Mouse (Mus musculus): ENCODE measurements at regions not wholly inside any gene's neighbourhood (a gene's known extent, or its start where the extent isn't known, plus 50 kb on each side); places are given as distances from the start of the nearest gene placed in this dataset.
A peak's percentile ranks its signal among the peaks of the same experiment; 100 is the strongest.

- no peak for DNase-seq (ENCODE audit: low spot score)
These were observed 52.2 kb upstream of the Tmem108 start for GRCm38 (mm10) chr9:103813791-103814190.

GRCm38 (mm10) chr9:103818998-103819397 is 57.4 kb upstream of the Tmem108 start:
- DNase-seq (ENCODE audit: low spot score), result peak; percentile 8

DNA sequence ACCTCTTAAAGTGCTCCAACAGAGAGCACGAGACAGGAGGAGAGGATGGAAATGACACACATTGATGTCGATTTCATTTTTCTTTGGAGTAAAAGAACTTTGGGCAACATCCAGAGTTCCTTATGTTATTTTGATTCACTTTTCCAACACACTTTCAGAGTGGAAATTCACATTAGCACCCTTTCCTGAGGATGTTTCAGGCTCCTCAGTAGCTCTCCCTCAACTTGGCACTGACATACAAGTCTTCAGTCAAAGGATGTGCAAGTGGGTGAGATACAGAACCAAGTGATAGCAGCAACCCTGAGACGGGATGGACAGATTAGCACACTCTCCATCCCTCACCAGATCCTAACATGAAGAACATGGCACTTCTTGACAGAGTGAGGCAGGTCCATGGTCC is 60.0 kb upstream of the Tmem108 start:
- DNase-seq (ENCODE audit: low spot score), result no peak

- no peak for DNase-seq (ENCODE audit: low spot score)
These were observed 61.9 kb upstream of the Tmem108 start for GRCm38 (mm10) chr9:103823491-103823890.

- DNase-seq (ENCODE audit: low spot score), result no peak
These were observed 79.6 kb upstream of the Tmem108 start for GRCm38 (mm10) chr9:103841199-103841598.

- no peak for DNase-seq (ENCODE audit: low spot score)
These were observed 82.2 kb upstream of the Tmem108 start for GRCm38 (mm10) chr9:103843836-103844235.

GRCm38 (mm10) chr9:103845916-103846457 is 84.3 kb upstream of the Tmem108 start:
- no peak for DNase-seq (ENCODE audit: low spot score)

DNA sequence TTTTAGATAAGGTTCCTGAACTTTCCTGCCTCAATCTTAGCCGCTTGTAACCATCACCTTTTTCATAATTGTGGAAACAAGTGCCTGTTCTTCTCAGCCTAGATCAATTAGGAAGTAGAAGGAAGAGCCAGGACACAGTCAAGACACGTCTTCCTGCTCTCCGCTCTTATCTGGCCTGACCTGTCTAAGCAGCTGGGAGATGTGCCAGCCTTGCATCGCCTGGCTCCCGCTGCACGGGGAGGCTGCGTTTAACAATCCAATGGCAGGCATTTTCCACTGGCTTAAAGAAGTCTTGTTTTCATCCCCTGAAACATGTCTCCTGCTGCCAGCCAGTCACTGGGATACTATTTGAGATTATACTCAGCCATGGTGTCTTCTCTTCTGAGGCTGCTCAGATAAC is 86.3 kb upstream of the Tmem108 start:
- peak; percentile 57 for DNase-seq (ENCODE audit: low spot score)

DNA sequence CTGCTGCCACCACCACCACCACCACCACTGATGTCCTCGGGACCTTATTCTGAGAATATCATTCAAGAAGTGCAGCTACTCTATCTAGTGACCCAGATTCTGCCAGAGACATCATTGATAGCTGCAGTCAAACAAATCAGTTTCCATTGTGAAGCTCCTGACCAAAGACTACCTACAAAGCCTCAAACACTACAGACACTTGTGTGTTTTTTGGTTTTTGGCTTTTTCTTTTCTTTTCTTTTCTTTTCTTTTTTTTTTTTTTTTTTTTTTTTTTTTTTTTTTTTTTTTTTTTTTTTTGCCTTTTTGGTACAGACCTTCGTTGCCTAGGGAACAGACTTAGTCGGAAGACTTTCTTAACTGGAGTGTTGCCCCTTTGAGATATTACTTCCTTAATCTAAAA is 87.4 kb upstream of the Tmem108 start:
- DNase-seq (ENCODE audit: low spot score), result no peak

DNA sequence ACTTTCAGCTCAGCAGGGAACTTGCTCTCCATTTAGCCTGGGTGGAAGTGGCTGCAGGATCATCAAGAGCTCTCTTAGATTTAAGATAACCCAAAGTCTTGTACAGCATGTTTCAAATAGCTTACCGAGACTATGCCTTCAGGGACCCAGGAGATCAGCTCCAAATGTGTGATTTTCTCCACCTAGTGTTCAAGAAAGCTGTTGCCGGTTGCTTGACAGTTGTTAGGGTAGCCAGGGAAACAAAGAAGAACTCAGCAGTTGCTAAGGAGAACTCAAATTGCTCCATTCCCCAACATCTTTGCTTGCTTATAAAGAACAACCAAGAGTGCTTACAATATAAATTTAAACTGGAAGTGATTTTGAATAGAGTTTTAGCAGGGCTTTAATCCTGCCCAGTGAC is 91.1 kb upstream of the Tmem108 start:
- DNase-seq (ENCODE audit: low spot score), result no peak

GRCm38 (mm10) chr9:103860658-103861377 is 99.2 kb upstream of the Tmem108 start:
- DNase-seq (ENCODE audit: low spot score), result no peak

DNA sequence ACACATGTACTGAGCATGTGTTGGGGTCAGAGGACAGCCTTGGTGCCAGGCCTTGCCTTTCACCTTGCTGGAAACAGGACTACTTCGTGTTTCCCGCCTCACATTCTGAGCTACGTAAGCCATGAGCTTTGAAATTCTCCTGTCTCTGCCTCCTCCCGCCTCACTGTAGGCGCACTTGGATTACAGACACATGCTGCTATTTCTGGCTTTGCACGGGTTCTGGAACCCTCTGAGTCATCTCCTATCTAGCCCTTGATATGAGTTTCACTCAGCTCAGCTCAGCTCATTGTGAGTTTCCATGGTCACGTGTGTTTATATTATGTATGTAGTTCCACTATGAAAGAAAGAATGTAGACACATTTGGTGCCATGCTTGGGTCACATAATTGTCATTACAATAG is 100.9 kb upstream of the Tmem108 start:
- DNase-seq (ENCODE audit: low spot score), result no peak

DNA sequence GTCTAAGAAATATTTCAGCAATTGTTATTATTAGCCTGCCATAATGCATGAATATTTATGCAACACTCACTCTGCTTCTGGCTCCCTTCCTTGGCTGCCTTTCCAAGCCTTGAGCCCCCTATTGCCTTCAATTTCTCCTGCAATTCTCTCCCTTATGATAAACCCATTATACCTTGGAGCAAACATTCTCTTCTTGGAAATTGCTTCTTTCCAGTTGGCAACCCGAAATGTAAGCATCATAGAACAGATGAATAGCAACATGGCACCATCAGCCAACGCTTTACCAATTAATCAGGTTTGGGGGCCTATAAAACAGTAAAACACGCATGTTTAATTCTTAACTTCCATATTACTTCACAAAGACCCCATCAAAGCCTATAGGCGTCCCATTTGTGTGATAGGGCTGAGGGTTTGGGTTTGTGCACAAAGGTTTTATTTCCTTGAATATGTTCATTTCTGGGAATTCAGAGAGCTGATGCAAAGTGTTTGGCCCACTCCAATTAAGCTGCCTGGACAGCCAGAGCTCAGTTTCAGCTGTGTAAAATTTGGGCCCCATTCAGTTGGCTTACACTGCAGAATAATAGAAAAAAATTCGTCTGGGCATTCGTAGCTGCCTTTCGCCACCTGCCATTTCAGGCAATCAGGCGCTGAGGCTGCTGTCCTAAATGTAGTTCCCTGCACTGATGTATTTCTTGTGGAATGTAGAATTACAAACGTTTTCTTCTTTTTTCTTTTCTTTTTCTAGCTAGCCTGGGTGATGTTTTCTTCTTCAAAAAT is 106.0 kb upstream of the Tmem108 start:
- no peak for DNase-seq (ENCODE audit: low spot score)

- no peak for DNase-seq (ENCODE audit: low spot score)
These were observed 107.6 kb upstream of the Tmem108 start for GRCm38 (mm10) chr9:103869276-103869675.

- DNase-seq (ENCODE audit: low spot score), result no peak
These were observed 110.5 kb upstream of the Tmem108 start for GRCm38 (mm10) chr9:103872119-103872518.

GRCm38 (mm10) chr9:103873876-103874275 is 112.2 kb upstream of the Tmem108 start:
- DNase-seq (ENCODE audit: low spot score), result no peak

GRCm38 (mm10) chr9:103877851-103878250 is 116.2 kb upstream of the Tmem108 start:
- no peak for DNase-seq (ENCODE audit: low spot score)

DNA sequence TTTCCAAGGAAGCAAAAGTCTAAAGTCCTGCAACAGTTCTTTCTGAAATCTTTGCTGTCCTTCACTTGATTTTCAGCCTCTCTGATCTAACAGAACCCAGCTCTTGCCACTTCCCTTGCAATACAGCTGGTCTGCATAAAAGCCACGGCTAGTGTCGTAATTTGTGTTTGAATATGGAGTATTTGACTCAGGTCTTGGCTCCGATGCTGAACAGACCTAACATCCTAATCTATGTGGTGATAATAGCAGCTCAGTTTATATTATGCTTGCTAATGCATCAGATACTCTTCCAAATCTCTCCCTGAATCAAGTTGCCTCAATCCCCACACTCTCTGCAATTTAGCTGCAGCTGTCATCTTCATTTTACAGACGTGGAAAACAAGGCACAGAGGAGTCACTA is 109.5 kb upstream of the Nphp3 start:
- peak; percentile 22 for DNase-seq (ENCODE audit: low spot score)

GRCm38 (mm10) chr9:103894376-103894775 is 108.0 kb upstream of the Nphp3 start:
- DNase-seq (ENCODE audit: low spot score), result no peak

DNA sequence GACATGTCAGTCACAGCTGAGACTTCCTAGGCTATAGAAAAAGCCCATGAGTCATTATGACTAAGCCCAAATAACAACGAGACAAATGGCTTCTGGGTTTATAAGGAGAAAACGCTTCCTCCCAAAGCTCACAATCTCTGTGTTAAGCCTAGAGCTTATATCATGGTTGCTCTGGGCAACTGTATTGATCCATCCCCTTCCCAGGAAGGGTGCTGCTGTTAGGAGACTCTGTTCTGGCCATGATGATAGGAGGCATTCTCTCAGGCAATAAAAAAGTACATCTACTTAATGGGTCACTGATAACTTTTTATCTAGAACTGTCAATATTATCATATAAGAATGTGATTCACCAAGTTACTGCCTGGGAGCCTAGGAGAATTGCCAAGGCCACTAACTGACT is 103.0 kb upstream of the Nphp3 start:
- peak; percentile 38 for DNase-seq (ENCODE audit: low spot score)

DNA sequence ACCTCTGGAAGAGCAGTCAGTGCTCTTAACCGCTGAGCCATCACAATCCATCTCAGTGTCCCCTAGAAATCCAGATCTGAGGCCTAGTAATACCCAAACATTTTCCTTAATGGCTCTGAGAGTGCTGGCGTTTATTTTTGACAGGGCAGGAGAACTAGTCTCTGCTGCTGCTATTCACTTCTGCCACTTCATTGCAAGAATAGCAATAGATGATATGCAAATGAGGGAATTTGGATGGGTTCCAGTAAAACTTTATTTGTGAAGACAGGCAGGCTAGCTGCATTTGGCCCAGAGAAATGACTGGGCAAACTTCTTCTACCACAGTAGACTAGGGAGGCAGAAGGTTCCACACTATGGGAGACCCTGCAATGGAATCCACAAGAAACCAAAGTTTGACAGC is 91.0 kb upstream of the Nphp3 start:
- no peak for DNase-seq (ENCODE audit: low spot score)

DNA sequence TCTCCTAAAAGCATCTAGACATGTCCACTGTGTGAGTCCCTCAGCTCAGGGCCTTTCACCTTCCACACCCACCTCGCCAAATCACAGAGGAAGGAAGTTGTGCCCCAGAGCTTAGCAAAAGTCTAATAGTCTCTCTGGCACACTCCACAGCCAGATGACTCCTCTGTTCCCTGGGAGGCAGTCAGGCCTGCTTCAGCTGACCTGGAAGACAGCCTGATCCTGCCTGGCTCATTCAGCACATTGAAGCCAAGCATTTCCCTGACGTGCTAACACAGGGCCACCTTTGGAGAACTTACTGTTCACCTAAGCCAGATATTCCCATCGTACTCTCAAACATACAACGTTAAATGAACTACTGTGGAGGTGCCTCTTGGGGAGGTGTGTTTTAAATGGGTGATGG is 87.2 kb upstream of the Nphp3 start:
- DNase-seq (ENCODE audit: low spot score), result no peak

GRCm38 (mm10) chr9:103917771-103918170 is 84.6 kb upstream of the Nphp3 start:
- no peak for DNase-seq (ENCODE audit: low spot score)
